In the genomic region with DNA sequence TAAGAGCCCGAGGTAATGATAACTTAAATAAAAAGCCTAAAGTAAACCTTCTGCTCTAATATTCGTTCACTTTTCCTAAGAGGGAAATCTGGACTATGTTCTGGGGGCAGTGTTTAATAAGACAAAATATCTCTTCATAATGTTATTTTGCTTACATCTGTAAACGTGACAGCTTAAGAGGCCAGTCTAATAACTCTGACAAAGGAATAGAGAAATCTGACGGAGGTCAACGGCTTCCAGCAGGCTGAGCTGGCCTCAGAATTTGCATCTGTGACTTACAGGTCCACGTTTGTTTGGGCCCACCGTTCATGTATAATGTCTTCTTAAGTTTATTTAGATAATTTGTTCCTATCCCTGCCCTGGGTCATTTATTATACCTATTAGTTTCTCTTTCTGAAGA, we compare ENCODE assay signal across 19 mouse cellular contexts.
"Had no signal": no experiment of that assay in that cellular context is flagged by ENCODE, and none has a peak within 500 bp of the region (broad histone marks: within the 10 kb centered on the region; RNA-seq: fewer than 3 reads in every experiment).

No protein-coding gene starts in this region.

- H3K27ac ChIP-seq: liver, embryonic 14.5 days; macrophage; midbrain, embryonic 13.5 days; midbrain, embryonic 15.5 days; neural tube, embryonic 12.5 days; stomach, embryonic 15.5 days had no signal

- H3K4me1 ChIP-seq: megakaryocyte, embryonic 14.5 days; midbrain, embryonic 13.5 days; midbrain, embryonic 15.5 days; neural tube, embryonic 12.5 days; stomach, embryonic 15.5 days had no signal

- H3K27me3 ChIP-seq: megakaryocyte, embryonic 14.5 days; midbrain, embryonic 13.5 days; midbrain, embryonic 15.5 days; neural tube, embryonic 12.5 days; stomach, embryonic 15.5 days had no signal

- H3K9me3 ChIP-seq: midbrain, embryonic 13.5 days; midbrain, embryonic 15.5 days; neural tube, embryonic 12.5 days; stomach, embryonic 15.5 days had no signal

- H3K9ac ChIP-seq: liver, embryonic 14.5 days; lung, embryonic 14.5 days; midbrain, embryonic 13.5 days; midbrain, embryonic 15.5 days; neural tube, embryonic 12.5 days; stomach, embryonic 15.5 days had no signal

- H3K36me3 ChIP-seq: midbrain, embryonic 13.5 days; midbrain, embryonic 15.5 days; neural tube, embryonic 12.5 days; stomach, embryonic 15.5 days had no signal

- H3K4me3 ChIP-seq: megakaryocyte, embryonic 14.5 days; midbrain, embryonic 13.5 days; midbrain, embryonic 15.5 days; neural tube, embryonic 12.5 days; stomach, embryonic 15.5 days had no signal

- ATAC-seq: midbrain, embryonic 13.5 days; midbrain, embryonic 15.5 days had no signal

- DNase-seq: lung, adult 18-20 months; lung, embryonic 14.5 days; lung, postnatal 10 days; retina, postnatal 1 day; right cerebral cortex, adult 18-20 months; right cerebral cortex, postnatal 25 days; right cerebral cortex, postnatal 4 days; spleen, adult 18-20 months; thymus, adult 2 months; thymus, postnatal 25 days; thymus, postnatal 4 days had no signal

- H3K4me2 ChIP-seq: lung, embryonic 14.5 days; midbrain, embryonic 11.5 days; midbrain, embryonic 13.5 days; midbrain, embryonic 15.5 days; neural tube, embryonic 12.5 days; stomach, embryonic 15.5 days had no signal
